Mouse (Mus musculus) layer of hippocampus, postnatal 14 days (tissue): ENCODE measurements around the gene Trio. TPM values are rescaled to one million over a fixed set of nuclear protein-coding genes. Genes with fewer than 3 reads are reported as not detected.
A peak's percentile ranks its signal among the peaks of the same experiment; 100 is the strongest.
"Not testable (repeated sequence)": the region's sequence is repeated elsewhere in the genome, so short reads cannot be mapped to it uniquely, and the experiment has no call there.

Experiments used
- DNase-seq, 2 experiments: peaks; one replicate each; pipeline ENCODE4 v3.0.0; 2021 to 2022; ENCODE audit warnings: low spot score in 2 of 2, mixed read lengths in 1 of 2
- total RNA-seq, 2 experiments: library from RNA; stranded (reverse); gene quantifications; 2 replicates each; pipeline ENCODE4 v1.2.3; 2021

Gene Trio
- total RNA-seq, 2 experiments from 2014 or later = 254 to 260 TPM

DNA sequence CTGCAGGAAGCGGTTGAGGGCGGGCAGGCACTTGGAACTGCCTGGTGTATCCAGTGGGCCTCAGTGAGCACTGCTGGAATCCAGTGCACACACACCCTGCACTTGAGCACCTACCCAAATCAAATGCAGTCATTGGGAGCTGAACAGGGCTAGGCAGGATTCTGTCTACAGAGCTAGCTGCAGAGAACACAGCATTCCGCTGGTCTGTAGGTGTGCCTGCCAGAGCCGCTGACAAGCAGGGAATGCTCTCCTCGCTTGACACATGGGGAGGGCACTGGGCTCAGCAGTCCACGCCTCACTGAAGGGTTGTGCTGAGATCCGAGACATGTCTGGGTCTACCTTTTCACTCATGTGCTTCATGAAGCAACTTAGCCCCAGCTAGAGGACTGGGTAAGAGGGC is 285.6 kb downstream of the Trio start:
- no peak for DNase-seq

DNA sequence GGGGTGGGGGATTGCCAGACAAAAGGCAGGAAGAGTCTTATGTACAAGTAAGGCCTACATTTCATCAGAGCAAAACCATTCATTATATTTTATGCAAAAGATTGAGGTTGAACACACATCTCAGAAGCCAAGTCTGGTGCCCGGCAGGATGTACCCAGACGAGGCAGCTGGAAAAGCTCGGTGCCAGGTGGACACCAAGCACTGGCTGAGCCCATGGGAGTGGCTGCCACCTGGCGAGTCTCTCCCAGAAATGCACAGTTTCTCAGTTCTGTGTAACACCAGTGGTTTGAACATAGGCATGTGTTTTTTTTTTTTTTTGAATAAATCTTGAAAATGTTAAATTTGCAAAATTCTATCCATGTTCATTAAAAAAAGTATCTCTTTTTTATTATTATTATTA is 293.8 kb downstream of the Trio start:
- DNase-seq = no peak

DNA sequence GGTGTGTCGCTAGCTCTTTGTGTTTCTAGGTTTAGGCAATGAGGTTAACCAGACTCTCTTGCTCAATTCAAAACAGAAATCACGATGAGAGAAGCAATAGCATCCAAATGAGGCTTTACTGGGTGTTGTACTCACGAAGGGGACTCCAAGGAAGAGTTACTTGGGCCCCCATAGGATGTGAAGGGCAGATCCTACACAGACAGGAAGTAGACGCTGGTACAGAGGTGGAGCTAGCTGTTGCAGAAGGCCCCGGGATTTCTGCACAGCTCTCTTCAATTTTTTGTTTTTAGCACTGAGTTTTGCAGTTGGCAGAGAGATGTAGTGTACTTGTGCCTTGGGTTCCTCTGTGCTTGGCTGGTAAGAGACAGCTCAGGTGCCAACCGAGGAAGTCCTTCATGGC is 299.4 kb downstream of the Trio start:
- no peak for DNase-seq

DNA sequence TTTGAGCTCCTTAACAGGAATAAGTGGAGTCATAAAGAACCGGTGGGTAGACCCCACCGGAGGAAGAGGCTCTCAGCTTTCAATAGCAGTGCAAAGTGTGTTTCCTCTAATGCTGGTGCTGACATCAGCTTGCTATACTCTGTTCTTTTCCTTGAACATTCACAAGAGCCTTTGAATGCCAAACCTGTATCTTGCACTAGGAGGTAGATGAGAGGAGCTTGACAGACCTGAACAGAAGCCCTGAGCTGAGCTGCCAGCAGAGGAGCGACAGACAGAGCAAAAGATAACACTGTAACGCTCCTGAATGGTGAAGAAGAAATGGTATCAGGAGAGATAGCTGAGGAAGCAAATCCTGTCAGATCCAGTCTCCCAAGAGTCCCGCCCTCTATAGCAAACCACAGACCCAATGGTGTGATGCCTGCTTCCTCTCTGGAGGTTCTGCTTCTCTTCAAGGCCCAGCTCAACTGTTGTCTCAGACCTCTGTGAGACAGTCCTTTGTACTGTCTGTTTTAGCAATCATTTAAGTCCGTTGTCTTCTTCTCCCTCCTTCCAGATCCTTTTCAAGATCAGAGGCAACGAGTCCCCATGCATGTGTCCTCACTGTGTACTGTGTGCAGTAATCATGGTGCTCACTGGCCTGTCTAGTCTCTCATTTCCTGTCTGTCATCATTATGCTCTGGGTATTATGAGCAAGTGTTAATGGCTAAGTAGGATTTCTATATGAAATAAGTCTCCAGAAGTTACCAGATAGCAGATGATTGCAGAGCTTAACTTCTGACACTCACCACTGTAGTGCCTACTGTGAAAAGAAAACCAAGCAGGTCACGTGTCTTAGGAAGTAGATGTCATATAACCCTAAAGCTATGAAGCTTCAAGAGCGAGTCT is 300.6 kb downstream of the Trio start:
- DNase-seq = no peak

DNA sequence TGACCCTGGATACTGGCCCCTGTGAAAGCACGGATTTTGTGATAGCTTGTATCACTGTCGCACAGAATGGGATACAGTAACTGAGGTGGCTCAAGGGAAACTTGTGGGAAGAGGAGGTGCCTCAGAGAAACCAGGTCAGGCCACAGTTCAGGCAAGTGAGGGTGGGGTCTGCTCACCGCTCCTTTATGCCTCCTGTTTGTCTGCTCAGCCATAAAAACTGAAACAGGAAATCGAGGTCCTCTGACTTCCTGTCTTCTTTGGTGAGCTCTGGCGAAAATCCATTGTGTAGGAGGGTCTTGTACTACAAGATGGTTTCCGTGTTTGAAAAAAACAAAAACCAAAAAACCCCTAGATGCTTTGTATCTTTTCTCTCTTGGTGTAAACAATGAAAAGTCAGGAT is 301.4 kb downstream of the Trio start:
- no peak for DNase-seq

DNA sequence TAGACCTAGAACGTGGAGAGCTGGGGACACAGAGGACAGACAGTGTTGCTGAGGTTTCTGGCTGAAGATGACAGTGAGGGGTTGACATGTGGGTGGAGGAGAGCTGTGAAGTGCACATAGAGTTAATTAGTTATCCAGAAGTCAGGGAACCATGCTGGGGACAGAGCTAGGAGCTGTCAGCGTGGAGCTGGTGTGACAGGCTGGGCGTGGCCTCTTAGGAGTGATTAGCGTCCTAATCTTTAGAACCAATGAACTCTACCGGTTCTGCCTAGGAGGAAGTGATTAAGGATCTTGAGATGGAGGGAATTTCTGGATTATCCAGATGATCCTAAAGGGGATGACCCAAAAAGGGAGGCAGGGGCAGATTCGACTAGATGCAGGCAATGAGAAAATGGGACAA is 301.9 kb downstream of the Trio start:
- DNase-seq = no peak

DNA sequence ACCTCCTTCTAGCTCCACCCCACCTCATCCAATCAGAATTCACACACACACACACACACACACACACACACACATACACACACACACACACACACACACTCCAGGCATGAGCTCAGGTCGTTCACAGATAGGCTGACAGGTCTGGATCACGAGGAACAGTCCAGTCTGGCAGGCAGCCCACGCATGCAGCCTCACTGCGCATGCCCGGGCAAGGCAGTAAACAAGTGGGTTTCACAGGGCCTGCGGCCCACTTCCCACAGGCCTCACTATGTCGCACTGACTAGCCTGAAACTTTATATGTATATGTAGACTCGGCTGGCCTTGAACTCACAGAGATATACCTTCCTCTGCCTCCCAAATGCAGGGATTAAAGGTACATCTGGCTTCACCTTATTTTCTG is 305.4 kb downstream of the Trio start:
- DNase-seq = not testable (repeated sequence)

DNA sequence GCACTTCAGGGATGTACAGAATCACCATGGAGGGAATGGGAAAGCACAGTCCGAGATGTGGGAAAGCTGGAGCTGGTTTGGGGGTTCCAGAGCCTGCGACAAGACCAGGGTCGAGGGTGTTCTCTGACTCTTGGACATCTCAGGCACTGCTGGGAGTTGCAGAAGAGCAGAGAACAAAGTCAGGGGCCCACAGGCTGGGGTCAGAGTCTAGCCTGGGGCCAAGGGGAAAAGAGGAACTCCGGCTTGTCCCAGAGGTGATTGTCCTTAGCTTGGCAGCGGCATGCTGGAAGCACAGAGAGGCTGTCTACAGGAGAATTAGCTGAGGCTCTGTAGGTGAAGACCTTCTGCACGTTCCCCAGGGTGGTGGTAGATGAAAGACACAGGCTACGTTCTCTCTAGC is 307.0 kb downstream of the Trio start:
- DNase-seq = no peak

DNA sequence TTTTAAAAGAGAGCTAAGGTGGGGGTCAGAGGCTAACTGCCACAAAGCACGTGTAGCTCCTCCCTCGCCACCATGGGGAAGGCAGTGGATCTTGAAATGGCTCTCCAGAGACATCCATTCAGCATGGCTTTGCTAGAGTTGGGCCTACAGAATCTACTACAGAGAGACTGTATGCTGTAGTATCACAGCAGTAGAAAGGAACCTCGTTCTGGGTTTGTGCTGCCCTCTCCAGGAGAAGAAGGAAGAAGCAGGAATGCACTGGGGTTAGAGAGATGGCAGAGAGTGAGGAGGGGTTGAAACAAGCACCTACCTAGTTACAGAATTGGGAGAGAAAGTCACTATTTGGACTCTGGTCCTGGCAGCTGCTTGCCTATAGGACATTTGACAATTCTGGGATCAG is 310.3 kb downstream of the Trio start:
- peak; percentile 49 to 69 for DNase-seq

DNA sequence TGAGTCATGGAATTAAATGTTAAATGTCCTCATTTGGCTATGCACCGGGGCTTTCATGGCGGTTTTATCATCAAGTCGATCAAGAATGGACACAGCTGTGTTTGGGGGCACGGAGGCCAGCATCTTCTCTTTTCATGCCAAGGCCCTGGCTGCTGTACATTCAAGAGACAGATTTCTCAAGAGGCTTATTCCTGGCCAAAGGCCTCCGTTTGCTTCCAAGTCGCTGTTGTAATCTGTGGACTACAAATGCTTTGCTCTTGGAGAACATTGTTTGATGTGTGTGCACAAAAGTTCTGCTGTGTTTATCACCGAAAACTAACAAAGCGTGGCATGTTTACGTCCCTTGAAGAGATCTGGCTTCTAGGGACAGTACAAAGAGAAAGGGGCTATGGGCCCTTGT is 314.9 kb downstream of the Trio start:
- no peak for DNase-seq

DNA sequence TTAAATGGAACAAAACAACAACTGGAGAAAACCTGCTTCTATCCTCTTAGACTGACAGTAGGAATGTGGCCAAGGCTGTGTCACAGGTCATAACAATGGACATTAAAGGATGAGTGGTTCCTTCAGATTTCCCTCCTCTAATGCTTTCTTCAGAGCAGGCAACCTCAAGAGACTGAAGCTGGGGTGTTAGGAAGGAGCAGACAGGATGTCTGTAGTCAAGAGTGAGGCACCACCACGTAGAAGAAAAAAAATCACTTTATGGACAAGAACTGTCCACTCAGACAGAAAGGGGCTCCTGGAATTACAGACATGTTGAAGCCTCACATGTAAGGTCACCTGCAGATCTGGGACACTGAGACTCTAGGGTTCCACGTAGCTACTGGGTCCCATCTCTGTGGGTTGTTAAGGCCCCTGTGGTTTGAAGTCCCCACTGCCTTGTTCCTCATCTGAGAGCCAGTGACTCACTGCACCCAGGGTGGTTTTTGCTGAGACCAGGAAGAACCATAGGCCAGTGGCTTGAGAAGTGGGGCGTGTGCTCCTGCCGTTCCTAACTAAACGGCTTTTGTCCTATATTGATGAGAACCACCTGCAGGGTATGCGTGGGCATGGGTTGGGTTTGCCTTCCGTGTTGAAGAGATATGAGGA is 316.6 kb downstream of the Trio start:
- no peak for DNase-seq

DNA sequence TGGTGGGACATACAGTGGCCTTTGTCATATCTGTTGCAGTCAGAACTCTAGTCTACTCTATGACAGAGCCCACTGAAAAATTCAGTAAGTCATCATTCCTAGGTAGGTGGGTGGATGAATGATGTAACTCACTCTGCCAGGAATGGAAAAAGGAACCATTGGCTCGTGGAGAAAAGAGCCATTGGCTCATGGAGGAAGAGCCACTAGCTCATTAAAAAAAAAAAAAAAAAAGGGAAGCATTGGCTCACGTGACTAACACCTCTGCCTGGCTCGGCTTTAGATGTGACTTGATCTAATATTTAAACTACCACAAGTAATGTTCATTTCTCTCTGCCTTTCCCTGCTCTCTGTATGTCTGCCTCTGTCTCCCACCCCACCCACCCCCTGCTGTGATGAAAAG is 317.1 kb downstream of the Trio start:
- no peak for DNase-seq

DNA sequence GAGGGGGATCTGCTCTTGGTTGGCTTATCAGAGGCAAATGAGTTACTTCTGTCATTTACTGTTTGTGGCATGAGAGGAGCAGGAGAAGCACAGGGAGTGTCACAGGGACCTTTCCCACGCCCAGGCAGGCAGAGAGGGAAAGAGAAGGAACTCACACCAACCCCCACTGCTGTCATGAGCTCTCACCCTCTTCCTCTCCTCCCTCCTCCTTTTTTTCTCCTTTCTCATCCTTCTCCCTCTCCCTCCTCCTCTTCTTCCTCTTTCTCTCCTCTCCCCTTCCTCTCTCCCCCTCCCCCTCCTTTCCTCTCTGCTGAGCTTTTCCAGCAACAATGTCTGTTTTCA is 322.7 kb downstream of the Trio start:
- no peak for DNase-seq

DNA sequence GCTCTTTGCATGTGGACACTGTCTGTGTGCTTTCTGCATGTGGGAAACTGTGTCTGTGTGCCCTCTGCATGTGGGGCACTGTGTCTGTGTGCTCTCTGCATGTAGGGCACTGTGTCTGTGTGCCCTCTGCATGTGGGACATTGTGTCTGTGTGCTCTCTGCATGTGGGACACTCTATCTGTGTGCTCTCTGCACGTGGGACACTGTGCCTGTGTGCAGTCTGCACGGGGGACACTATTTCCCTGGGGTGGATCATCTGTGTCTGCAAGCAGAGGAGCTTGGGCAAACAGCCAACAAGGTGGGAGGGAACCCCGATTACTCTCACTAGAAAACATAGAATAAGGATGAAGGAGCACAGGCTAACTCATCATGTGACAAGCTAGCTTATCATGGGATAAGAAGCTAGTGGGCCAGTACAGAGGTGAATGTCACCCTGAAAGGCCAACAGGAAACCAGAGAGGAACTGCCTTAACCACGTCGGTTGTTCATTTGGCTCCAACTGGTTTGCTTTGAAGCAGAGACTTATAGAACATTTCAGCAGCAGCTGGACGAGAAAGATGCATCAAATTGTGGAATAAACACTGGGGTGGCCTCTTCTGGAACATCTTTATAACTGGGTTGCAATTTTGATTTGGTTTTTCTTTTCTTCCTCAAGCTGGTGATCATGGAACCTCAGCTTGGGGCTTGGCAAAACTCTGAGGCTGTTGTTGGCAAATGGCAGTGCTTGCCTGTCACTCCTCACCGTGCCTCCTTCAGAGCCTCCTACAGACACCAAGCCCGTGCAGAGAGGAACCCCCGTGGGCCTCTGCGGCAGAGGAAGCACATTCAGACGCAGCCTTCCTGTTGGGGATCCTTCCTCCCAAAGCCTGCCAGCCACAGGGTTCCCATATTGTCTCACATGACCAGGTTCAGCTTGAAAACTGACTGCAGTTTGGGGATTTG is 323.3 kb downstream of the Trio start:
- peak in 1 of 2 experiments; percentile 39 for DNase-seq

DNA sequence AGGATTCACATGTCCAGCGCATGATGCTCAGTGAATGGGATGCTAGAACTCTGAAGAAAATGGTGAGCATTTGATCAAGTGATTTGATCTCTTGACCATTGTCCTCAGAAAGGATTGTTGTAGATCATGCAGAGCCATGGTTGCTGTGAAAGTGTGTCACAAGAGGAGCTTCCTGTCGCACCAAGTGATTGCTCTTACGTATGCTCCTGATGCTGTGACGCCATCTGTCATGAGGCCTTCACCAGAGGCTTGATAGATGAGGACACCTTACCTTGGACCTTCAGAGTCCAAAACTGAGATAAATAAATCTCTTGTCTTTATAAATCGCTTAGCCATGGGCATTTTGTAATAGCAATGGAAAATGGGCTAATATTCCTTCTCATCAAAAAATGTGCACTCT is 328.0 kb downstream of the Trio start:
- no peak for DNase-seq

DNA sequence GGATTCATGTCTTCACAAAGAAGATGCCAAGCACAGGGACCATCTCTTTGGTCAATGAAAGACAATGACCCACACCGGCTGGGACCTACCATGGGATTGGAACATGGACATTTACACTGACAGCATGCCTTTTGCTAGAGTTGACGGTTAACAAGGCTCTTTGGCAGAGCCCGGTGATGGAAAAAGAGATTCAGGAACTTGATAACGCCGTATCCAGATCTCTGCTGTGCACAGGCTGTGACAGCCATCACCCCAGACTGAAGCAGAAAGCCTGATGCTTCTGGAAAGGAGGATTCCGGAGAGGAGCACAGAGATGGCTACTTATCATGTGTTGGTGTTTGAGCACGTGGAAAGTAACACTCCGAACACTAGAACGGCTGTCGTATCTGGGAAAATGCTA is 332.4 kb downstream of the Trio start:
- DNase-seq = no peak

DNA sequence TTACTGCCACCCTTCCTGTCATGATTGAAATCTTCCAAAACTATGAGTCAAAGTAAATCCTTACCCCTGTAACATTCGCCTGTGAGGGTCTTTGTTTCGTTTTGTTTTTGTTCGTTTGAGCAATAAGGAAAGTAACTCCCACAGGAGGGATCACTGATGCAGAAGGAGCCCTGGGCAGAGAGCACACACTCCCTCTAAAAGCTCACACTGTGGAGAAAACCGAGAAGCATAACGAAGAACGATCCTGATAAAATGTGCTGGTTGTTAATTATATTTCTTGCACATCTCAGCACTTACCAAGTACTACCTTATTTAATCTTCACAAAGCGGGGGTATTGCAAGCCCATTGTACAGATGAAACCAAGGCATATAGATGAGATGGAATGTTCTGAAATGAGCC is 333.5 kb downstream of the Trio start:
- no peak for DNase-seq

DNA sequence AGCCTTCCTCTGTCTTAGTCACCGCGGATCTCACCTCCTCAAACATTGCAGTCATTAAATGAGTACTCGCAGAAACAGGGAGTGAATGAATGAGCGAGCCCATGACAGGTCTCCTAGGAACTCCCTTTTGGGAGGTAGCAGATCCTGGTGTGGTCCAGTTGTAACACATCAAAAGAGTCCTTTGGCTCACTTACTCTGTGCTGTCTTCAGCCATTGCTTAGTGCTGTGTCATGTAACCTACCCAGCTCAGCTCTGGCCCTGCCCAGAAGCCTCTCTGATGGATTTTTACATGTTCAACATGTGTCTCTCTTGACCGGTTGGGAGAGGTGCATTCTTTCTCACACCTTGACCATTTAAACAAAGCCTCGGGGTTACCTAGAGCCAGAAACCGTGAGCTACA is 334.4 kb downstream of the Trio start:
- no peak for DNase-seq

DNA sequence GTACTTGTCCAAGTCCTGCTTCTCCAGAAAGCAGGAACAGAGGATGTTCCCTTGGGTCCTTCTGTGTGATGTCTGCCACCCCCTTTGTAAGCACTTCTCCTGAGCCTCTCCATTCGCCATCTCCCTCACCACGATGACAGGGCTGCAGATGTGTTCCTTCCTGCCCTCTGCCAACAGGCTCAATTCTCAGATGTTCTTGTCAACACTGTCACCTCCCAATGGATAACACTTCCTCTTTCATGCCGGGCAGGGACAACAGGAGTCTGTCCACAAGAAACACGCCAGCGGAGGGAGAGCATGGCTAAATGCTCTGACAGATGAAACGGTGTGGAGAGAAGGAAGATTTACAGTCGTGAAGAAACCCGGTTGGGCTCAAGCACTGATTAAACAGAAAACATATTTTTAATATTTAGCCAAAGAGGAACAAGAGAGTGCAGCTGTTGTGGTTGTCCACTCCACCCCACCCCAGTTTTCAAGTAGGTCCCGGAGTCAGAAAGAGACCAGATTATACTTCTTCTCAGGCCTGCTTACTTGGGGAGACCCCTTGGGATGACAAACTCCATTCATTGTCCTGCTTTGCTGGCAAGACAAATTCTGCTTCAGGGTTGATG is 337.5 kb downstream of the Trio start:
- DNase-seq = no peak

DNA sequence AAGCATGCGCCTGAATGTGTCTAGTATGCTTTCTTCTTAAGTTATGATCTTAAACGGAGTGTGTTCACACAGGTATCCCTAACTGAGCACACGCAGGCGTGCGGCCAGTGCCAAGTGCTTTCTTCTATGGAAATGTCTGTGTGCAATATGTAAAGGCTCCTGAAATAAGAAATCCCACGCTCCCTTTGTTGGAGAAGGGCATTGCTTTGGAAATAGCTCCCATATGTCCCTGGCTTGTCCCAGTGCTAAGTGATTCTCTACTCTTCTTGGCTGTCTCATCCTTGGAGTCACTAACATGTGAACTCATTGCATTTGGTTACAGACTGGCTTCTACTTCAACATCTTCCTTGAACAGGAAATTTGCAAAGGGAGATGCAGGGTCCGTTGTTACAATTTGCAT is 340.8 kb downstream of the Trio start:
- no peak for DNase-seq

DNA sequence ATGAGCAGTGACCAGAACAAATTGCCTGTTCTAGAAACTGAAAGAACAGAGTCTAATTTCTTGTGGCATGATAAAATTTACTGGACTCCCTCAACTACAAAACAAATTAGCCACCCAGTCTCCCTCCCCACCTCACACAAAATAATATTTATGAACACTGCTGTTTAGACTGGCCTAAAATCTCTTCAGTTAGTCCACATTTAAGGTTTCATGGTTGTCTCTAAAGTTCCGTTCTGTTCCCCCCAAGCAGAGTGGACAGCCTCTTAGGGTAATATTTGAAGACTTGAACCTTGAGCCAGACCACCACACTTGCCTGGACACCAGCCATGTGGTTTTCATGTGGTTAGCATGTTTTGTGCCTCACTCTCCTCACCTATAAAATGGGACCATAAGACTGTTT is 342.4 kb downstream of the Trio start:
- DNase-seq = no peak
